In genomic region chr9:96729537-96730310, GRCm38 (mm10) we compare ENCODE assay signal across 12 mouse cellular contexts. TPM values are rescaled to one million over a fixed set of nuclear protein-coding genes. Genes with fewer than 3 reads are reported as not detected.
A peak's percentile ranks its signal among the peaks of the same experiment; 100 is the strongest.
DNase-seq lines count a peak whose midpoint lies in the region; ATAC-seq and TF ChIP-seq lines count a peak whose summit lies in the region.
"Had no signal": no experiment of that assay in that cellular context is flagged by ENCODE, and none has a peak within 500 bp of the region (broad histone marks: within the 10 kb centered on the region; RNA-seq: fewer than 3 reads in every experiment).

No protein-coding gene starts in this region.

- H3K9me3 ChIP-seq in heart, postnatal 0 days (replicated peaks; ENCODE audit: control insufficient read depth, low read length) = no peaks in the 10 kb centered on the region
- H3K9me3 ChIP-seq in CH12.LX (replicated peaks; ENCODE audit: low read length) (no peaks in the 10 kb centered on the region), ES-E14 (ENCODE audit: control insufficient read depth, insufficient read depth, low read depth, low read length) (no peaks in the 10 kb centered on the region)
- no peaks in the 10 kb centered on the region for H3K9me3 ChIP-seq in hindbrain, embryonic 15.5 days

- intact Hi-C loops in heart, postnatal 25 days (cut with DNase I) = no loop called here

- no peaks in the 10 kb centered on the region for H3K27me3 ChIP-seq in heart, postnatal 0 days (ENCODE audit: control insufficient read depth, insufficient read depth, low read length)
- H3K27me3 ChIP-seq in CH12.LX (replicated peaks) = no peaks in the 10 kb centered on the region
- H3K27me3 ChIP-seq in hindbrain, embryonic 15.5 days = no peaks in the 10 kb centered on the region

- no peak overlapping the region for H3K9ac ChIP-seq in heart, postnatal 0 days (replicated peaks; ENCODE audit: low read depth, low read length)
- H3K9ac ChIP-seq in CH12.LX (ENCODE audit: insufficient read depth, low read depth) = peak overlapping the region; percentile 99
- peak overlapping the region; percentile 37; the same call in 1 of the 2 replicates for H3K9ac ChIP-seq in ES-E14 (ENCODE audit: insufficient read depth, low read depth, low read length, poor library complexity, severe bottlenecking)
- peak overlapping the region; percentile 44 for H3K9ac ChIP-seq in hindbrain, embryonic 15.5 days

- no peak for TF ChIP-seq RAD21 in CH12.LX (IDR thresholded peaks at IDR 0.05; ENCODE audit: low read depth, low read length)

- dilution Hi-C loops in CH12.LX (cut with MboI; ENCODE audit: extremely low pct_ligation_motif_present, extremely low pct_unique_long_range_greater_than_20kb, low sequenced_read_pairs) = no loop called here

- in situ Hi-C loops in CH12.LX (cut with MboI; ENCODE audit: low pct_ligation_motif_present, low pct_unique_long_range_greater_than_20kb, low sequenced_read_pairs) = no loop called here
- in situ Hi-C loops in ES-E14 (cut with MboI; ENCODE audit: low sequenced_read_pairs in 2 of 2, unreplicated experiment in 2 of 2) = no loop called here

- H3K4me2 ChIP-seq in heart, postnatal 0 days (ENCODE audit: low read depth, low read length) = no peak overlapping the region
- H3K4me2 ChIP-seq in CH12.LX (ENCODE audit: insufficient read depth, low read depth, poor library complexity, severe bottlenecking) = peak overlapping the region; percentile 84
- peak overlapping the region; percentile 59 for H3K4me2 ChIP-seq in hindbrain, embryonic 15.5 days

- no peak for TF ChIP-seq EP300 in heart, postnatal 0 days (IDR thresholded peaks at IDR 0.05; ENCODE audit: low read depth)
- TF ChIP-seq EP300 in CH12.LX (IDR thresholded peaks at IDR 0.05; ENCODE audit: low read length) = peak; percentile 33; the same call in 1 of the 2 replicates

- no peaks in the 10 kb centered on the region for H3K36me3 ChIP-seq in heart, postnatal 0 days (replicated peaks; ENCODE audit: control insufficient read depth, insufficient read depth, low read length)
- H3K36me3 ChIP-seq in CH12.LX (replicated peaks in 1 of 2; ENCODE audit: control insufficient read depth in 1 of 2, insufficient read depth in 1 of 2, low read length in 1 of 2) = peaks cover 23 to 90% of the 10 kb centered on the region in 2 experiments
- no peaks in the 10 kb centered on the region for H3K36me3 ChIP-seq in ES-E14 (ENCODE audit: control insufficient read depth, insufficient read depth, low read length, poor library complexity, severe bottlenecking)
- H3K36me3 ChIP-seq in hindbrain, embryonic 15.5 days = no peaks in the 10 kb centered on the region

- 69% methylated on average over 10 of the region's 10 CpGs for WGBS in heart, postnatal 0 days
- WGBS in hindbrain, embryonic 15.5 days = 55% methylated on average over 10 of the region's 10 CpGs

- no peak overlapping the region for H3K4me3 ChIP-seq in heart, postnatal 0 days (ENCODE audit: low read depth, low read length)
- H3K4me3 ChIP-seq in CH12.LX (replicated peaks in 1 of 3; ENCODE audit: low read depth in 2 of 3, low read length in 2 of 3, poor library complexity in 1 of 3) (peak overlapping the region in 2 of 3 experiments; percentile 35 to 65), ES-E14 (ENCODE audit: insufficient read depth in 1 of 2, low read depth in 1 of 2, low read length in 2 of 2, poor library complexity in 1 of 2, severe bottlenecking in 1 of 2) (no peak overlapping the region)
- H3K4me3 ChIP-seq in hindbrain, embryonic 15.5 days = peak overlapping the region; percentile 44

- no peak for TF ChIP-seq CTCF in heart, postnatal 0 days (IDR thresholded peaks at IDR 0.05; ENCODE audit: low read depth)
- TF ChIP-seq CTCF in CH12.LX (conservative IDR thresholded peaks at IDR 0.05 in 1 of 2, IDR thresholded peaks at IDR 0.05 in 1 of 2; ENCODE audit: low read depth in 2 of 2, low read length in 2 of 2) = no peak

- DNase-seq in heart, postnatal 0 days (ENCODE audit: low spot score) = no peak
- DNase-seq in heart, postnatal 25 days (ENCODE audit: low spot score) = no peak
- DNase-seq in CH12.LX (ENCODE audit: extremely low read depth) = no peak
- no peak for DNase-seq in ES-E14 (ENCODE audit: low read depth, low spot score)
- DNase-seq in spleen, postnatal 14 days (ENCODE audit: low spot score in 2 of 2) = no peak
- DNase-seq in kidney, postnatal 10 days = no peak
- DNase-seq in adrenal gland, adult 18-20 months (ENCODE audit: low spot score in 2 of 2) = no peak
- DNase-seq: cerebellum, postnatal 36 days; kidney, postnatal 4 days; left cerebral cortex, postnatal 4 days; lung, postnatal 14 days had no signal

- peaks cover 36% of the 10 kb centered on the region for H3K4me1 ChIP-seq in heart, postnatal 0 days (ENCODE audit: control insufficient read depth, insufficient read depth)
- H3K4me1 ChIP-seq in CH12.LX (ENCODE audit: control insufficient read depth in 1 of 2, insufficient read depth in 2 of 2) = peaks cover 26 to 74% of the 10 kb centered on the region in 2 experiments
- peaks cover 3 to 33% of the 10 kb centered on the region in 2 experiments for H3K4me1 ChIP-seq in ES-E14 (ENCODE audit: control insufficient read depth in 2 of 2, insufficient read depth in 2 of 2, low read length in 2 of 2, poor library complexity in 1 of 2)
- H3K4me1 ChIP-seq in hindbrain, embryonic 15.5 days (replicated peaks) = peaks cover 58% of the 10 kb centered on the region

- peak overlapping the region; percentile 34; the same call in 1 of the 2 replicates for H3K27ac ChIP-seq in heart, postnatal 0 days (ENCODE audit: low read depth)
- H3K27ac ChIP-seq in CH12.LX (ENCODE audit: insufficient read depth, low read depth) (peak overlapping the region; percentile 91), ES-E14 (ENCODE audit: insufficient read depth, low read depth, low read length, poor library complexity, severe bottlenecking) (peak overlapping the region; percentile 48; the same call in 1 of the 2 replicates)
- H3K27ac ChIP-seq in hindbrain, embryonic 15.5 days (replicated peaks) = peak overlapping the region; percentile 91

- no peak; the same call in 1 of the 2 replicates for TF ChIP-seq POLR2A in CH12.LX (IDR thresholded peaks at IDR 0.05; ENCODE audit: low read depth, low read length)

- ATAC-seq in heart, postnatal 0 days (ENCODE audit: insufficient read depth, low read depth) = no peak
- no peak for ATAC-seq in hindbrain, embryonic 15.5 days (ENCODE audit: low FRiP score, low read depth)

- H3K79me2 ChIP-seq in CH12.LX (replicated peaks; ENCODE audit: control insufficient read depth, extremely low read depth, insufficient read depth, poor library complexity, severe bottlenecking) = peaks cover 84% of the 10 kb centered on the region

TF ChIP-seq in CH12.LX, 34 proteins besides CTCF, POLR2A, EP300 and RAD21 (continues in another document):
- TF ChIP-seq MAZ (IDR thresholded peaks at IDR 0.05; ENCODE audit: low read depth, low read length) (no peak; the same call in 1 of the 2 replicates), TBP (conservative IDR thresholded peaks at IDR 0.05; ENCODE audit: low read depth, low read length) (no peak), ZC3H11A (IDR thresholded peaks at IDR 0.05; ENCODE audit: low read depth, low read length) (no peak), NELFE (IDR thresholded peaks at IDR 0.05; ENCODE audit: low read depth, low read length) (0 out of 2 replicates have a peak, but pooled peaks have one; percentile 25), SMC3 (IDR thresholded peaks at IDR 0.05; ENCODE audit: low read depth, low read length) (no peak), ZKSCAN1 (IDR thresholded peaks at IDR 0.05; ENCODE audit: borderline replicate concordance, low read depth, low read length) (no peak), GABPA (IDR thresholded peaks at IDR 0.05; ENCODE audit: insufficient replicate concordance, low read depth, low read length) (no peak), SIN3A (IDR thresholded peaks at IDR 0.05; ENCODE audit: low read length) (peak; percentile 68; the same call in 1 of the 2 replicates), TCF12 (IDR thresholded peaks at IDR 0.05; ENCODE audit: low read depth, low read length) (peak; percentile 52; the same call in 1 of the 2 replicates), RCOR1 (conservative IDR thresholded peaks at IDR 0.05; ENCODE audit: low read depth, low read length) (no peak), MXI1 (IDR thresholded peaks at IDR 0.05; ENCODE audit: low read depth, low read length) (peak; percentile 51; the same call in 1 of the 2 replicates), PAX5 (IDR thresholded peaks at IDR 0.05; ENCODE audit: low read length) (no peak)

TF ChIP-seq in ES-E14, 5 proteins besides CTCF, POLR2A, EP300 and RAD21:
- TF ChIP-seq HCFC1 (IDR thresholded peaks at IDR 0.05; ENCODE audit: borderline replicate concordance, insufficient read depth, low read length) = no peak

RNA-seq across cellular contexts. Expression of gene Zbtb38, which starts 22.9 kb away (rescaled TPM):
- total RNA-seq in heart, postnatal 0 days (2014; rRNA removed; ENCODE audit: low replicate concordance) = 31.8 and 44.5 TPM in 2 replicates
- polyA plus RNA-seq in heart, postnatal 0 days (2015; fragmentation: Nextera tagmentation; extraction: Ambion mirVana) = 27.5 and 28.7 TPM in 2 replicates
- total RNA-seq in heart, postnatal 25 days (2021) = 10 to 100 TPM; 32.5 to 37.7 TPM
- total RNA-seq in CH12.LX (2012; rRNA removed) (83.6 and 102 TPM in 2 replicates), CH12.LX (2014; rRNA removed) (67.9 and 68.8 TPM in 2 replicates), ES-E14 (2012; rRNA removed) (16.0 and 26.2 TPM in 2 replicates)
- 51.7 and 53.0 TPM in 2 replicates for polyA plus RNA-seq in CH12.LX (2012; ENCODE audit: insufficient read length, low read depth)
- 41.5 and 46.1 TPM in 2 replicates for polyA plus RNA-seq in hindbrain, embryonic 15.5 days (2015; fragmentation: Nextera tagmentation; extraction: Ambion mirVana)
- 10 to 100 TPM; 60.0 to 97.3 TPM for total RNA-seq in adrenal gland, adult 18-20 months (2021)

Comparison
In these comparisons a context has a peak if more than half of its experiments do, and no peak if none do; other contexts are left out.
1. H3K27ac ChIP-seq: peak in every context shown above with its lines; median percentile 91 in CH12.LX; 91 in hindbrain, embryonic 15.5 days; 48 in ES-E14; 34 in heart, postnatal 0 days.
2. H3K4me3 ChIP-seq: peak in CH12.LX (2 of 3) and hindbrain, embryonic 15.5 days (single experiment); none in heart, postnatal 0 days (single experiment) and ES-E14 (0 of 2).